Mouse (Mus musculus): ENCODE results near the gene Trhde. TPM values are rescaled to one million over a fixed set of nuclear protein-coding genes. Genes with fewer than 3 reads are reported as not detected.
A peak's percentile ranks its signal among the peaks of the same experiment; 100 is the strongest.

The Trhde gene
- 1.8 and 2.6 TPM in 2 replicates for polyA plus RNA-seq (2016; fragmentation: Nextera tagmentation; extraction: Ambion mirVana)

DNA sequence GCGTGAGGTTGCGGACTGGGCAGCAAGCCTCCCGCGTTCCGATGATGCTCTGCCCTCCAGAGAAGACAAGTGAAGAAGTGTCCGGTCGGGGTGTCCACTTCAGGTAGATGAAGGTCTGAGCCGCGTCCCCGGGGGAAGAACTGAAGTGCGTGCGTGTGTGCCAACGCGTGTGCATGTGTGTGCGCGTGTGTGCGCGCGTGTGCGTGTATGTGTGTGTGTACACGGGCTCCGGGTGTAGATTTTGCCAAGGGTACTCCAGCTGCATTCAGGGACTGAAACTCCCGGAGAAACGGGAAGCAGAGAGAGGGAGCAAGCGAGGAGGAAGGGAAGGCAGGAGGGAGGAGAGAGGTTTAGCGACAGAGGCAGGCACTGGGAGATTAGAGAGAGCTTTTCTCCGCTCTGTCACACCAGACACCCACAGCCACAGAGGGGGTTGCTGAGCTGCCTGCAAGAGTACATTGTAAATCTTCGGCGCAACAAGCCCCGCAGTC, at the start of gene Trhde:
Gene Trhde (minus strand): TSS at position 147 of the 491 bp plus-strand sequence.
- 1% methylated on average over 30 of the region's 30 CpGs for WGBS
- H3K27ac ChIP-seq (replicated peaks) = 0 out of 2 replicates have a peak within 1 kb of the TSS, but pooled peaks have one; percentile 15
- no peaks in the 10 kb centered on the region for H3K36me3 ChIP-seq
- peak within 1 kb of the TSS; percentile 96 for H3K4me2 ChIP-seq (replicated peaks)
- peak within 1 kb of the TSS; percentile 60 for H3K9ac ChIP-seq (replicated peaks)
- peaks cover 48% of the 10 kb centered on the region for H3K27me3 ChIP-seq
- ATAC-seq (ENCODE audit: low FRiP score, low read depth) = peak; percentile 43
- no peaks in the 10 kb centered on the region for H3K9me3 ChIP-seq
- peak within 1 kb of the TSS; percentile 69 for H3K4me3 ChIP-seq
- peaks cover 18% of the 10 kb centered on the region for H3K4me1 ChIP-seq

- Histone ChIP-seq H3K4me3 (no peak overlapping the region), H3K9ac (replicated peaks) (no peak overlapping the region), H3K36me3 (no peaks in the 10 kb centered on the region), H3K9me3 (no peaks in the 10 kb centered on the region), H3K27me3 (no peaks in the 10 kb centered on the region), H3K4me1 (no peaks in the 10 kb centered on the region), H3K4me2 (replicated peaks) (no peak overlapping the region), H3K27ac (replicated peaks) (no peak overlapping the region)
- ATAC-seq (ENCODE audit: low FRiP score, low read depth) = 0 out of 2 replicates have a peak, but pooled peaks have one; percentile 30
- 90% methylated on average over 12 of the region's 12 CpGs for WGBS
These were observed 39.9 kb upstream of the Trhde start for GRCm38 (mm10) chr10:114841966-114842365.

GRCm38 (mm10) chr10:114841440-114841839, 39.3 kb upstream of the Trhde start:
- Histone ChIP-seq H3K4me1 (no peaks in the 10 kb centered on the region), H3K4me3 (no peak overlapping the region), H3K27me3 (no peaks in the 10 kb centered on the region), H3K36me3 (no peaks in the 10 kb centered on the region), H3K4me2 (replicated peaks) (no peak overlapping the region), H3K9ac (replicated peaks) (no peak overlapping the region), H3K27ac (replicated peaks) (no peak overlapping the region), H3K9me3 (no peaks in the 10 kb centered on the region)
- peak; percentile 19; the same call in 1 of the 2 replicates for ATAC-seq (ENCODE audit: low FRiP score, low read depth)
- WGBS = 57% methylated on average over 5 of the region's 5 CpGs

DNA sequence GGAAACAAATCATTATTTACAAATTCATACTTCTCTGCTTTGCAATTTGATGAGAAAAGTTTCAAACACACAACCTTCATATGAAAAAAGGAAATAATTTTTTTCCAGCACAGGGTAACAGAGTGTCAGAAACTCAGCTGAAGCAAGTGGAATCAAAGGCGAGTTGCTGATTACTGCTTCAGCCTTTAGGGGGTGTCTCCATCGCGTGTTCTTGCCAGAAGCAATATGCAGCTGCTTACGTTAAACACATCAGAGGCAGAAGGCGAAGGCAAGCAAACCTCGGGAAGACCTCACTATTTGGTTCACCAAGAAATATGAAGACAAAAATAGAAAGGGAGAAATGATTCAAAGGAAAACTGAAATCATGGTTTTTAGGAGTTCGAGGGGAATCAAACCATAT, 29.2 kb upstream of the Trhde start:
- H3K9me3 ChIP-seq = no peaks in the 10 kb centered on the region
- H3K4me2 ChIP-seq (replicated peaks) = no peak overlapping the region
- H3K9ac ChIP-seq (replicated peaks) = no peak overlapping the region
- ATAC-seq (ENCODE audit: low FRiP score, low read depth) = no peak
- H3K36me3 ChIP-seq = no peaks in the 10 kb centered on the region
- no peaks in the 10 kb centered on the region for H3K27me3 ChIP-seq
- H3K27ac ChIP-seq (replicated peaks) = no peak overlapping the region
- whole genome bisulfite sequencing = 54% methylated on average over 7 of the region's 7 CpGs
- H3K4me3 ChIP-seq = no peak overlapping the region
- H3K4me1 ChIP-seq = no peaks in the 10 kb centered on the region

DNA sequence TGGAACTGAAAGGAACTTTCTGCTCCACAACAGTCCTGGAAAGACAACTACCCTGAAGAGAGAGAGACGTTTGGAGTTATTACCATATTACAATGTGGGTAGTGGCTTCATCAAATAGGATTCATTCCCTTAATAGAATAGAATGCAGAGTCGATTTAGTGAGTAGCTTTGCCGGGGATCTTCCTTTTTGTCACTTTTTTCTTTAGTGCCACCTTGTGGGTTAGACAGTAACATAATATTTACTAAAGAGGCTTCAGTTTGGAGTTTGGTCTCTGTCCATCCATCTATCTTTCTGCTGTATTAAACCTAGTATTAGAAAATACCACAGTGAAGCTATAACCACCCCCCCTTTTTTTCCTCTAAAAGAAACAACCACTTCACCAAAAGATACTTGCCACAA, 6.7 kb upstream of the Trhde start:
- no peak overlapping the region for H3K4me2 ChIP-seq (replicated peaks)
- H3K36me3 ChIP-seq = no peaks in the 10 kb centered on the region
- no peak overlapping the region for H3K4me3 ChIP-seq
- H3K27ac ChIP-seq (replicated peaks) = no peak overlapping the region
- H3K9me3 ChIP-seq = no peaks in the 10 kb centered on the region
- no peaks in the 10 kb centered on the region for H3K4me1 ChIP-seq
- ATAC-seq (ENCODE audit: low FRiP score, low read depth) = no peak
- WGBS = 61% methylated on average over 3 of the region's 3 CpGs
- no peaks in the 10 kb centered on the region; the same call in 1 of the 2 replicates for H3K27me3 ChIP-seq
- no peak overlapping the region for H3K9ac ChIP-seq (replicated peaks)

- no peak for ATAC-seq (ENCODE audit: low FRiP score, low read depth)
- no peak overlapping the region for H3K4me3 ChIP-seq
- WGBS = 39% methylated on average over 3 of the region's 3 CpGs
These were observed 3.8 kb upstream of the Trhde start for GRCm38 (mm10) chr10:114805884-114806283.

DNA sequence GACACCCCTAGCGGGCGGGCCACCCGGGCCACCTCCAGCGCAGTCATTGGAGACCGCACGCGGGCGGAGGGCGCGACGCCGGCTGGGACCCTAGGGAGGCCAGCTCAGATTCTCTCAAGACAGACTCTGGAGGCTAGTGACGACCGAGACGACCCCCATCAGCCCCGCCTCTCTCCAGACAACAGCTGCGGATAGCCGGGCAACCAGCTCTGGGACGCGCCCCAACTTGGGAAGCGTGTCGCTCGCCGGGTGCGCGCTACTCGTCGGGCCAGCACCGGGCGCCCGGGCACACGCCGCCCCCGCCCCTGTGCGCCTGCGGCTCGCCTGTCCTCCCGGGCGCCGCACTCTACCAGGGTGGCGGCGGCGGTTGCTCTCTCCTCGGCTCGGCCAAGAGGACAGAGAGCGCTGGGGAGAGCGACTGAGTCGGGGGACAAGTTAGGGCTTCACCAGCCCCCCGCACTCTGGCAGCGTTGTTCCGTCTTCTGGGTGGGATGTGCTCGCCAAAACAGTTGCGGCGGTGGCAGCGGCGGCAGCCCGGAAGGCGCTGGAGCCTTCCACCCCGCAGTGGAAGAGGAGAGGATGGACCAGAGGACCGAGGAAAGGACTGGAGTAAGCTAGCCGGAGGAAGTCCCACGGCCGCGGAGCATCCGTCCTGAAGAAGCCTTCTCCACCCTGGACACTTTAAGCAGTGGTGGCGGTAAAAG, 498 bp downstream of the Trhde start:
- H3K27ac ChIP-seq (replicated peaks) = 0 out of 2 replicates have a peak overlapping the region, but pooled peaks have one; percentile 15
- no peaks in the 10 kb centered on the region for H3K9me3 ChIP-seq
- no peaks in the 10 kb centered on the region for H3K36me3 ChIP-seq
- under 1% methylated on average over 63 of the region's 66 CpGs for WGBS
- H3K9ac ChIP-seq (replicated peaks) = peak overlapping the region; percentile 60
- H3K4me3 ChIP-seq = peak overlapping the region; percentile 69
- peaks cover 48% of the 10 kb centered on the region for H3K27me3 ChIP-seq
- peak overlapping the region; percentile 96 for H3K4me2 ChIP-seq (replicated peaks)
- peaks cover 18% of the 10 kb centered on the region for H3K4me1 ChIP-seq
- peak; percentile 90 for ATAC-seq (ENCODE audit: low FRiP score, low read depth)

More at GRCm38 (mm10) chr10:114805884-114806283, 3.8 kb upstream of the Trhde start:
- Histone ChIP-seq H3K36me3 (no peaks in the 10 kb centered on the region), H3K9me3 (no peaks in the 10 kb centered on the region), H3K9ac (replicated peaks) (no peak overlapping the region), H3K27ac (replicated peaks) (no peak overlapping the region), H3K27me3 (peaks cover 26% of the 10 kb centered on the region), H3K4me1 (peaks cover 11% of the 10 kb centered on the region), H3K4me2 (replicated peaks) (no peak overlapping the region)

GRCm38 (mm10) chr10:114800331-114801304, 1.5 kb downstream of the Trhde start:
- H3K4me2 ChIP-seq (replicated peaks) = peak overlapping the region; percentile 96
- ATAC-seq (ENCODE audit: low FRiP score, low read depth) = peak; percentile 59
- H3K36me3 ChIP-seq = no peaks in the 10 kb centered on the region
- H3K9me3 ChIP-seq = no peaks in the 10 kb centered on the region
- 6% methylated on average over 75 of the region's 75 CpGs for WGBS
- no peak overlapping the region for H3K27ac ChIP-seq (replicated peaks)
- peak overlapping the region; percentile 69 for H3K4me3 ChIP-seq
- peaks cover 18% of the 10 kb centered on the region for H3K4me1 ChIP-seq
- H3K9ac ChIP-seq (replicated peaks) = peak overlapping the region; percentile 60; the same call in 1 of the 2 replicates
- peaks cover 48% of the 10 kb centered on the region for H3K27me3 ChIP-seq

- ATAC-seq (ENCODE audit: low FRiP score, low read depth) = no peak
- 0 out of 2 replicates have a peak overlapping the region, but pooled peaks have one; percentile 2 for H3K4me2 ChIP-seq (replicated peaks)
- H3K27me3 ChIP-seq = peaks cover 48% of the 10 kb centered on the region
- H3K9ac ChIP-seq (replicated peaks) = no peak overlapping the region
- H3K4me3 ChIP-seq = no peak overlapping the region
- WGBS = 87% methylated on average over 4 of the region's 4 CpGs
- H3K4me1 ChIP-seq = peaks cover 18% of the 10 kb centered on the region
- H3K27ac ChIP-seq (replicated peaks) = no peak overlapping the region
- H3K36me3 ChIP-seq = no peaks in the 10 kb centered on the region
- no peaks in the 10 kb centered on the region for H3K9me3 ChIP-seq
These were observed 2.6 kb downstream of the Trhde start for GRCm38 (mm10) chr10:114799481-114799880.

GRCm38 (mm10) chr10:114798788-114799187, 3.3 kb downstream of the Trhde start:
- H3K36me3 ChIP-seq = no peaks in the 10 kb centered on the region
- H3K4me2 ChIP-seq (replicated peaks) = no peak overlapping the region
- 83% methylated on average over 1 of the region's 1 CpGs for WGBS
- no peak overlapping the region for H3K4me3 ChIP-seq
- peaks cover 48% of the 10 kb centered on the region for H3K27me3 ChIP-seq
- H3K9me3 ChIP-seq = no peaks in the 10 kb centered on the region
- H3K4me1 ChIP-seq = peaks cover 18% of the 10 kb centered on the region
- ATAC-seq (ENCODE audit: low FRiP score, low read depth) = no peak
- no peak overlapping the region for H3K9ac ChIP-seq (replicated peaks)
- no peak overlapping the region for H3K27ac ChIP-seq (replicated peaks)

GRCm38 (mm10) chr10:114798218-114798617, 3.9 kb downstream of the Trhde start:
- no peak for ATAC-seq (ENCODE audit: low FRiP score, low read depth)
- Histone ChIP-seq H3K4me2 (replicated peaks) (no peak overlapping the region), H3K27ac (replicated peaks) (no peak overlapping the region), H3K9me3 (no peaks in the 10 kb centered on the region), H3K27me3 (peaks cover 45% of the 10 kb centered on the region), H3K36me3 (no peaks in the 10 kb centered on the region), H3K9ac (replicated peaks) (no peak overlapping the region), H3K4me3 (no peak overlapping the region), H3K4me1 (peaks cover 18% of the 10 kb centered on the region)
- 63% methylated on average over 5 of the region's 5 CpGs for WGBS
